Mouse (Mus musculus) neural tube, embryonic 14.5 days (tissue): ENCODE measurements around the gene Slk. TPM values are rescaled to one million over a fixed set of nuclear protein-coding genes. Genes with fewer than 3 reads are reported as not detected.
A peak's percentile ranks its signal among the peaks of the same experiment; 100 is the strongest.

Experiments used
- ATAC-seq: fragments of 200-750 bp; cut with Nextera tagmentation; 2 replicates; pipeline ENCODE4 v1.8.0; 2017; ENCODE audit warnings: low read depth, mild to moderate bottlenecking, moderate TSS enrichment, moderate library complexity
- H3K27ac ChIP-seq: fragments of 300-500 bp; sonication (generic); 2 replicates; pipeline ENCODE4 v1.5.1; 2014; ENCODE audit warnings: low read depth, mild to moderate bottlenecking, control low read depth, low read length, moderate library complexity, mixed read lengths
- H3K27me3 ChIP-seq: fragments of 300-500 bp; sonication (generic); 2 replicates; pipeline ENCODE4 v1.6.1; 2014; ENCODE audit warnings: low read length; ENCODE audit not compliant: control insufficient read depth, insufficient read depth
- H3K36me3 ChIP-seq: fragments of 300-500 bp; sonication (generic); 2 replicates; pipeline ENCODE4 v1.6.1; 2014; ENCODE audit warnings: low read length, mixed read lengths; ENCODE audit not compliant: control insufficient read depth, insufficient read depth
- H3K4me1 ChIP-seq: fragments of 300-500 bp; sonication (generic); 2 replicates; pipeline ENCODE4 v1.6.1; 2014; ENCODE audit warnings: low read length; ENCODE audit not compliant: control insufficient read depth, insufficient read depth
- H3K4me2 ChIP-seq: fragments of 300-500 bp; sonication (generic); 2 replicates; pipeline ENCODE4 v1.6.1; 2014; ENCODE audit warnings: mild to moderate bottlenecking, low read depth, low read length, control low read depth
- H3K4me3 ChIP-seq: fragments of 300-500 bp; sonication (generic); 2 replicates; pipeline ENCODE4 v1.5.1; 2014; ENCODE audit warnings: low read depth, low read length, control low read depth, mixed read lengths
- H3K9ac ChIP-seq: fragments of 300-500 bp; sonication (generic); replicated peaks from 2 replicates; pipeline ENCODE4 v1.6.1; 2014; ENCODE audit warnings: low read depth, mild to moderate bottlenecking, control low read depth, low read length, mixed read lengths
- H3K9me3 ChIP-seq: fragments of 300-500 bp; sonication (generic); 2 replicates; pipeline ENCODE4 v1.6.1; 2016; ENCODE audit warnings: low read length; ENCODE audit not compliant: control insufficient read depth
- WGBS: fragments of 180-500 bp; shearing (Covaris S2); extraction: QIAGEN DNeasy Blood & Tissue Kit; methylation state at CpG from one replicate; pipeline ENCODE4 v1.1.7; 2014; 5-methylcytosine and 5-hydroxymethylcytosine counted together
- polyA plus RNA-seq: library from polyadenylated mRNA; unstranded; fragments of >200 nt; fragmentation: Nextera tagmentation; extraction: Ambion mirVana; gene quantifications from 2 replicates; pipeline ENCODE4 v1.2.1, GENCODE M21; 2014

Gene Slk
- 12.0 and 12.5 TPM in 2 replicates for polyA plus RNA-seq

DNA sequence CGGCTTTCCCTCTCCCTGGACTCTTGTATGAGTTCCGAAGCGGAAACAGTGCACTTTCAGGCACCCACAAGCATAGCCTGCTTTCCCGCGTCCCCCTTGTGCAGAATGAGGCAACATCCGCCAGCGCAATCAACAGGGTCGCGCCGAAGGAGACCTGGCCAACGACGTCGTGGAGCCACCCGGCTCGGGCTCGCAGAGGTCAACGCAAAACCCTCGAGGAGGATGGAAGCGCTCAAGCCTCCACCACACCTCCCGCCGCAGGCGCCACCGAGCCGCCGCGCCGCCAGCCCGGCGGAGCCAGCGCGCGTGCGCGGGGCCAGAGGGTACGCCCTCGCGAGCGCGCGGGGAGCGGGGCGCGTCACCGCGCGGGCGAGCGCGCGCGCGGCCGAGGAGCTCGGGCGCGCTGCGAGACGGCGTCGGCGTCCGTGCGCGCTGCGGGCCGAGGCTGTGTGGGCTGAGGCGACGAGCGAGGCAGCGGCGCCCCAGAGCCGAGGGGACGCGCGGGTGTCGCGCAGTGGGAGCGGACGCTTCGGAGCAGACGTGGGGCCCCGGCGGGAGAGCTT is at the start of gene Slk:
Slk (plus strand) TSS at position 454 of the 563 bp plus-strand sequence.
- peak within 1 kb of the TSS; percentile 87 for H3K4me2 ChIP-seq
- H3K27ac ChIP-seq, result peak within 1 kb of the TSS; percentile 91
- 0% methylated on average over 62 of the region's 83 CpGs for WGBS
- peak within 1 kb of the TSS; percentile 90 for H3K9ac ChIP-seq
- peak within 1 kb of the TSS; percentile 76 for H3K4me3 ChIP-seq
- ATAC-seq, result peak; percentile 96
- peaks cover 17% of the 10 kb centered on the region for H3K4me1 ChIP-seq
- H3K36me3 ChIP-seq, result no peaks in the 10 kb centered on the region
- H3K27me3 ChIP-seq, result no peaks in the 10 kb centered on the region
- H3K9me3 ChIP-seq, result no peaks in the 10 kb centered on the region

DNA sequence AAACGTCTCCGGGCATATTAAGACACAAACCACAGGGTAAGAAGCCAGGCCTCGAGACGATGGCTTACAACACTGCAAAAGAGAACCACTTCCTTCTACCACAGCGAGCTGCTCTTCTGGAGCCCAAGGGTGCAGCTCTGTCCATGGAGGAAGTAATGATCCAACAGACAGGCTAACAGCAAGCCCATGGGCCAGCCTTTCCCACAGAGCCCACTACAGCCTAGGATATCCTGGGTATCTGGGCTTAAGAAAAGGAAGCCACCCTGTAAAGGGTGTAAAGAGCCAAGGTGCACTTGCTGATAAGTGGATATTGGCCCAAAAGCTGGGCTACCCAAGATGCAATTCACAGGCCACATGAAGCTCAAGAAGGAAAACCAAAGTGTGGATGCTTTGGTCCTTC is 48.2 kb upstream of the Slk start:
- no peak overlapping the region for H3K9ac ChIP-seq
- H3K9me3 ChIP-seq, result no peaks in the 10 kb centered on the region
- no peaks in the 10 kb centered on the region for H3K27me3 ChIP-seq
- WGBS, result 90% methylated on average over 5 of the region's 5 CpGs
- ATAC-seq, result no peak
- H3K27ac ChIP-seq, result no peak overlapping the region
- no peak overlapping the region for H3K4me2 ChIP-seq
- H3K4me1 ChIP-seq, result peaks cover 2% of the 10 kb centered on the region; the same call in 1 of the 2 replicates
- H3K36me3 ChIP-seq, result no peaks in the 10 kb centered on the region
- no peak overlapping the region for H3K4me3 ChIP-seq

DNA sequence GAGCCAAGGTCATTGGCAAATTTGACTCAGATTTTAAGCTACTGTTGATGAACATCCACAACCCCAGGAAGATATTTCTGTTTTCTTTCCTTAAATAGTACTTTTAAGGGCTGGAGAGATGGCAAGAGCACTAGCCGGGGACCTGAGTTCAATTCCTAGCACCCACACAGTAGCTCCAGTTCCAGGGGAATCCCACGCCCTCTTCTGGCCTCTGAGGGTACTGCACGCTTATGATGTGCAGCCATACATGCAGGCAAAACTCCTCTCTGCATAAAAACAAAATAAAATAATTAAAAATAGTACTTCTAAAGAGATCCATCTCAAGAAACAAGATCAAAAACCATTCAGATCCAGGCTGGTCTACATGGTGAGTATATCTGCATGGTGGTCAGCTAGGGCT is 47.0 kb upstream of the Slk start:
- Histone ChIP-seq H3K27me3 (no peaks in the 10 kb centered on the region), H3K36me3 (no peaks in the 10 kb centered on the region), H3K4me1 (peaks cover 5% of the 10 kb centered on the region; the same call in 1 of the 2 replicates), H3K4me2 (no peak overlapping the region), H3K27ac (no peak overlapping the region), H3K9me3 (no peaks in the 10 kb centered on the region), H3K9ac (no peak overlapping the region), H3K4me3 (no peak overlapping the region)
- no peak for ATAC-seq
- 89% methylated on average over 3 of the region's 3 CpGs for WGBS

DNA sequence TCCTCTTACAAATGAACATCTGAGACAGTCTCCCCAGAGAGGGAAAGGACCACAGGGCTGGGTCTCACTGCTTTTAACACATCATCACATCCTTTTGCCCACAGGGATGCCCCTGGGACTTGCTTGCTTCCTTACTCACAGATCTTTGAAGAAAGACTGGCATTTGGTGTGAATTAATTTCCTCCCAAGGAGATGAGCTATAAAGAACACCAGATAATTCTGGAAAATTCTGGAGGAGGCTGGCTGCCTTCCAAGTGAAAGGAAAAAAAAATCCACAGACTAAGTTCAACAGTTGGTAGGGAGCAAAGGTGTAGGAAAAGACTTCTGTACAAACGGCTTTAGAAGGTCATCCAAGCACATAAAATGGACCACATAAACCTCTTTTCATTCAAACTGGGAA is 45.3 kb upstream of the Slk start:
- Histone ChIP-seq H3K36me3 (no peaks in the 10 kb centered on the region), H3K4me2 (no peak overlapping the region), H3K4me1 (peaks cover 7% of the 10 kb centered on the region; the same call in 1 of the 2 replicates), H3K27ac (no peak overlapping the region), H3K9ac (no peak overlapping the region), H3K4me3 (no peak overlapping the region), H3K27me3 (no peaks in the 10 kb centered on the region), H3K9me3 (no peaks in the 10 kb centered on the region)
- ATAC-seq, result no peak
- WGBS, result 74% methylated on average over 1 of the region's 1 CpGs

DNA sequence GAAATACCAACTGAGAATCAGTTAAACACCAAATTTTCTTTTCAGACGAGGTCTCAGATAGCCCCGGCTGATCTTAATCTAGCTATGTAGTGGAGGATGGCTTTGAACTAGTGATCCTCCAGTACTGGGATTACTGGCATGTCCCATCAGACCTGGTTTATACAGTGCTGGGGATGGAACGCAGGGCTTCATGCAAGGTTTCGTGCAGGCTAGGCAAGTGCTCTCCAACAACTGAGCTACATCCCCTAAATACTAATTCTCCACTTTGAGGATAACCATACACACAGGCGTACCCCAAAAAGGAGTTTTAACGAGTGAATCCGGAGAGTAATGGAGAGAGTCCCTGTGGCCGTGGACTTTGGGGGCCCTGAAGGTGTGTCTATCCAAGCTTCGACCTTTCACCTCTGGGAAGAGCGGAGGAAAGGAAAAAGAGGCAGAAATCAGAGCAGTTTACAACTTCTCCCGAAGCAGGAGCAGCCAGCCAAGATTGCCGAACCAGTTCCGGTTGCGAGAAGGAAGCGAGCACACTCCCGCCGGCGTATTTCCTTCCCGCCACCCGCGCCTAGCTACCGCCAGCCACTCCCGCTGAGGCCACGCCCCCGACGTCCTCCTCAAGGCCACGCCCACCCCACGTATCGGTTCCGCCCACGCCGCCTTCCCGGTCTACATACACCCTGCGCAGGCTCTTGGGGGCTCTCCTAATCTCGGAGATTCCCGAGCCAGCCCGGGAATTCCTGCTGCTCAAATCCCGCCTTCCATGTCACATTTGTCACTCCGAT is 42.8 kb upstream of the Slk start:
- WGBS, result 4% methylated on average over 39 of the region's 39 CpGs
- no peaks in the 10 kb centered on the region for H3K9me3 ChIP-seq
- H3K4me1 ChIP-seq, result peaks cover 7% of the 10 kb centered on the region; the same call in 1 of the 2 replicates
- peak overlapping the region; percentile 38 for H3K4me3 ChIP-seq
- ATAC-seq, result peak; percentile 97
- peak overlapping the region; percentile 71 for H3K27ac ChIP-seq
- no peaks in the 10 kb centered on the region for H3K36me3 ChIP-seq
- no peaks in the 10 kb centered on the region for H3K27me3 ChIP-seq
- peak overlapping the region; percentile 37 for H3K9ac ChIP-seq
- H3K4me2 ChIP-seq, result peak overlapping the region; percentile 56

DNA sequence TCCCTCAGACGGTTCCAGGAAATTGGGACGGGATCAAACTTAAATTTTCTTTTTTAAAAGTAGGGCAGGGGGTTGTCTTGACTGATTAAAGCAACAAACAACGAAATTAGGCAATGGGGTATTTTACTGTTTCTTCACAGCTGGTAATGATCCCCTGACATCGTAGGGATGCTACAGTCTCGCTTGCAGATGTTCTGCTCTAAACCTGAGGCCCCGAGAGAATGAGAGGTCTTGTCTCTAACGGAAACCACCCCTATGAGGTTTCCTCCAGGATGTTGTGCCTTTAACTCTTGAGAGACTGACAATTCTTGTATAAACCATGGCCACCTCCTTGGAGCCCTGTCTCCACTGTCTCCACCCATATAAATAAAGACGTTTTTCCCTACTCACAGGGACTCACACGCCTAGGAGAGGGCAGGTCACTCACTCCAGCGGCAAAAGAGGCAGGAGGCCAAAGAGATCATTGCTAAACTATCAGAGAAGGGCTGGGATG is 42.1 kb upstream of the Slk start, which contains the start of gene Stn1:
Stn1 (minus strand) TSS at position 208 of the 493 bp plus-strand sequence.
- peak within 1 kb of the TSS; percentile 71 for H3K27ac ChIP-seq
- no peaks in the 10 kb centered on the region for H3K27me3 ChIP-seq
- H3K9me3 ChIP-seq, result no peaks in the 10 kb centered on the region
- H3K4me1 ChIP-seq, result peaks cover 7% of the 10 kb centered on the region; the same call in 1 of the 2 replicates
- H3K4me2 ChIP-seq, result peak within 1 kb of the TSS; percentile 56
- no peaks in the 10 kb centered on the region for H3K36me3 ChIP-seq
- ATAC-seq, result peak; percentile 48; the same call in 1 of the 2 replicates
- peak within 1 kb of the TSS; percentile 38 for H3K4me3 ChIP-seq
- H3K9ac ChIP-seq, result peak within 1 kb of the TSS; percentile 37
- 3% methylated on average over 10 of the region's 10 CpGs for WGBS

DNA sequence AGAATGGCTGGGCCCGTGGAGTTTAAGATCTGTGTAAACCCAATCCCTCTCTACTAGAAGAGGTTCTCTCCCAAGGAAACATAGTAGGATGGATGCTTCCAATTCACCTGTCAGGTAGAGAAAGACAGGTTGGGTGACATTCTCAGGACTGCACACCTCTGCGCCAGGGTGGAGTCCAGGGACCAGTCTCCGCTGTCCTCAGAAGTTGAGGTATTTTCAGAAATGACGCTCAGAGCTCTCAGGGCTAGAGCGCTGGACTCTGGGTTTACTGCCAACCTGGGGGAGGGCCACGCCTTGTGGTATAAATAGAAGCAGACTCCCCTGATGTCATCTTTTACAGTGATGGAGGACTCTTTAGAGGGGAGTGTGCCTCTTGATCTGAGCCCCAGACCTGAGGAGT is 41.6 kb upstream of the Slk start:
- Histone ChIP-seq H3K27me3 (no peaks in the 10 kb centered on the region), H3K9ac (no peak overlapping the region), H3K27ac (no peak overlapping the region; the same call in 1 of the 2 replicates), H3K9me3 (no peaks in the 10 kb centered on the region), H3K4me2 (peak overlapping the region; percentile 56; the same call in 1 of the 2 replicates), H3K36me3 (no peaks in the 10 kb centered on the region), H3K4me3 (no peak overlapping the region), H3K4me1 (peaks cover 7% of the 10 kb centered on the region; the same call in 1 of the 2 replicates)
- 85% methylated on average over 6 of the region's 6 CpGs for WGBS
- ATAC-seq, result no peak

DNA sequence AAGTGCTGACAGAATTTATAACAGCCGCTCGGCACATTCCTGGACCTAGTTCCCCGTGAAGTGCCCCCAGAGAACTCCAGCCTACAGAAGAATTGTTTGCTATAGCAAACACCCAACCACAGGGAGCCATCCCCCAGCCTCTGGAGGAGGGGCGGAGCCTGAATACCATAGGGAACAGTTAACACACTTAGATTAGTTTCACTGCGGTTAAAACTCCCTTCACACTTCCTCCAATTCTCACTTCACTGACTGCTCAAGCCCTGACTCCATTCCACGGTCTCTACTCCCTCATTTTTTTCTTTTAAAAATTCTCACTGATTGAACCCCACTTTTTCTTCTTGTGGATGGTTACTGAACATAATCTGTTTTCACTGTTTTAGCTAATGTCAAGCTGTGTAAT is 40.7 kb upstream of the Slk start:
- H3K27me3 ChIP-seq, result no peaks in the 10 kb centered on the region
- no peak overlapping the region for H3K27ac ChIP-seq
- peaks cover 7% of the 10 kb centered on the region; the same call in 1 of the 2 replicates for H3K4me1 ChIP-seq
- H3K9me3 ChIP-seq, result no peaks in the 10 kb centered on the region
- no peaks in the 10 kb centered on the region for H3K36me3 ChIP-seq
- ATAC-seq, result no peak
- 16% methylated on average over 6 of the region's 6 CpGs for WGBS
- no peak overlapping the region for H3K4me3 ChIP-seq
- no peak overlapping the region for H3K9ac ChIP-seq
- no peak overlapping the region for H3K4me2 ChIP-seq

DNA sequence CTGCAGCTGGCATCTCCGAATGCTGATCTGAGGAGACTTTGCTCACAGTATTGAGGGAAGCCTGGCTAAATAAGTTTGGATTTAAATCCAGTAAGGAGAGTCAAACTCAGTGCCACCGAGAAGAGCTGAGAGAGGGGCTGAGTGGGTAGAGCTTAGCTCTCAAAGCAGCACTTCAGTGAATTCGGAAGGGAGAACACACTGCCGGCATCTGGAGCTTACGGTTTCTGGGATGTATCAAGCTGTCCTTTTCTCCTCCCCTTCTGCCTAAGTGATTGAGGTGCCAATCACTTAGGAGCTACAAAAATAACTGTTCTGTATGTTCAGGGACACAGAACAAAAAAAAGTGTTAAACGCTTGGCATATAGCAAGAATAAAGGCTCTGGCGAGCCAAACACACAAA is 37.0 kb upstream of the Slk start:
- Histone ChIP-seq H3K4me3 (no peak overlapping the region), H3K27ac (no peak overlapping the region), H3K9me3 (no peaks in the 10 kb centered on the region), H3K4me1 (peaks cover 2% of the 10 kb centered on the region; the same call in 1 of the 2 replicates), H3K9ac (no peak overlapping the region), H3K36me3 (no peaks in the 10 kb centered on the region), H3K4me2 (no peak overlapping the region), H3K27me3 (no peaks in the 10 kb centered on the region)
- no peak for ATAC-seq
- 66% methylated on average over 7 of the region's 7 CpGs for WGBS
